Mouse (Mus musculus) testis, adult 2 months (tissue): ENCODE data around the gene Abcc1.

Source experiments
- CTCF ChIP-seq: fragments of 200-500 bp; IDR thresholded peaks from 2 replicates; pipeline ENCODE4 v1.5.1; 2012; ENCODE audit warnings: low read depth, mild to moderate bottlenecking, inconsistent platforms, low read length, moderate library complexity; ENCODE audit not compliant: control insufficient read depth, insufficient read depth, insufficient replicate concordance
- POLR2A ChIP-seq: fragments of 200-500 bp; IDR thresholded peaks from 2 replicates; pipeline ENCODE4 v1.6.1; 2012; ENCODE audit warnings: low read depth, mild to moderate bottlenecking, inconsistent platforms, low read length, moderate library complexity; ENCODE audit not compliant: control insufficient read depth

GRCm38 (mm10) chr16:14465016-14465415 is 103.7 kb downstream of the Abcc1 start:
- TF ChIP-seq CTCF, result no peak
- no peak for TF ChIP-seq POLR2A
